Mouse (Mus musculus) left cerebral cortex, postnatal 10 days (tissue): ENCODE measurements around the gene Fkbp5. TPM values are rescaled to one million over a fixed set of nuclear protein-coding genes. Genes with fewer than 3 reads are reported as not detected.
"Not testable (repeated sequence)": the region's sequence is repeated elsewhere in the genome, so short reads cannot be mapped to it uniquely, and the experiment has no call there.

Experiments
- DNase-seq, 2 experiments: peaks; one replicate each; pipeline ENCODE4 v3.0.0; 2021 to 2022; ENCODE audit warnings: low spot score in 2 of 2, mixed read lengths in 1 of 2; ENCODE audit errors: extremely low spot score in 1 of 2
- intact Hi-C: fragments of 180-260 bp; cut with DNase I; formaldehyde crosslinking; loops from one replicate; pipeline ENCODE4 v1.15.1; 2025
- total RNA-seq, 2 experiments: library from RNA; stranded (reverse); gene quantifications; 2 replicates each; pipeline ENCODE4 v1.2.3; 2021

Gene Fkbp5
- total RNA-seq, 2 experiments from 2014 or later = 26.8 to 50.6 TPM

GRCm38 (mm10) chr17:28369056-28369455 lies 148.3 kb downstream of the Fkbp5 start:
- DNase-seq = no peak

GRCm38 (mm10) chr17:28368449-28368848 lies 148.9 kb downstream of the Fkbp5 start:
- DNase-seq = peak in 1 of 2 experiments; percentile 77
- intact Hi-C loops = no loop called here

More at GRCm38 (mm10) chr17:28369056-28369455, 148.3 kb downstream of the Fkbp5 start:
- intact Hi-C loops = no loop called here

GRCm38 (mm10) chr17:28365122-28365521 lies 152.2 kb downstream of the Fkbp5 start, which contains the start of gene Tulp1:
Gene Tulp1 (minus strand): TSS chr17:28365222.
- intact Hi-C loops = no loop called here
- DNase-seq = no peak

GRCm38 (mm10) chr17:28363507-28363906 lies 153.8 kb downstream of the Fkbp5 start:
- intact Hi-C loops = no loop called here

GRCm38 (mm10) chr17:28362653-28363292 lies 154.6 kb downstream of the Fkbp5 start:
- intact Hi-C loops = no loop called here
- DNase-seq = peak in 1 of 2 experiments; percentile 28

More at GRCm38 (mm10) chr17:28363507-28363906, 153.8 kb downstream of the Fkbp5 start:
- DNase-seq = no peak

- DNase-seq = no peak
- intact Hi-C loops = no loop called here
Observed at GRCm38 (mm10) chr17:28361921-28362652, 155.2 kb downstream of the Fkbp5 start.

GRCm38 (mm10) chr17:28360531-28361277 lies 156.6 kb downstream of the Fkbp5 start:
- peak in 1 of 2 experiments; percentile 13 for DNase-seq
- intact Hi-C loops = no loop called here

- intact Hi-C loops = not testable (repeated sequence)
- peak in 1 of 2 experiments; percentile 22 for DNase-seq
Observed at GRCm38 (mm10) chr17:28358576-28359261, 158.6 kb downstream of the Fkbp5 start.

- intact Hi-C loops = no loop called here
- DNase-seq = no peak
Observed at GRCm38 (mm10) chr17:28355871-28356270, 161.5 kb downstream of the Fkbp5 start.

GRCm38 (mm10) chr17:28352018-28352417 lies 165.3 kb downstream of the Fkbp5 start:
- intact Hi-C loops = no loop called here
- no peak for DNase-seq

GRCm38 (mm10) chr17:28351353-28351890 lies 165.9 kb downstream of the Fkbp5 start:
- peak in 1 of 2 experiments; percentile 43 for DNase-seq
- intact Hi-C loops = no loop called here

GRCm38 (mm10) chr17:28350466-28351352 lies 166.6 kb downstream of the Fkbp5 start, which contains the start of gene Tead3:
Gene Tead3 (minus strand): TSS chr17:28350817.
- DNase-seq = peak in 1 of 2 experiments; percentile 77
- intact Hi-C loops = no loop called here

GRCm38 (mm10) chr17:28349901-28350465 lies 167.3 kb downstream of the Fkbp5 start:
- peak in 1 of 2 experiments; percentile 49 for DNase-seq
- intact Hi-C loops = no loop called here

- DNase-seq = no peak
- intact Hi-C loops = no loop called here
Observed at GRCm38 (mm10) chr17:28349264-28349880, 168.0 kb downstream of the Fkbp5 start.
